Mouse (Mus musculus): ENCODE measurements around the gene Ets1.

Ets1 gene

DNA sequence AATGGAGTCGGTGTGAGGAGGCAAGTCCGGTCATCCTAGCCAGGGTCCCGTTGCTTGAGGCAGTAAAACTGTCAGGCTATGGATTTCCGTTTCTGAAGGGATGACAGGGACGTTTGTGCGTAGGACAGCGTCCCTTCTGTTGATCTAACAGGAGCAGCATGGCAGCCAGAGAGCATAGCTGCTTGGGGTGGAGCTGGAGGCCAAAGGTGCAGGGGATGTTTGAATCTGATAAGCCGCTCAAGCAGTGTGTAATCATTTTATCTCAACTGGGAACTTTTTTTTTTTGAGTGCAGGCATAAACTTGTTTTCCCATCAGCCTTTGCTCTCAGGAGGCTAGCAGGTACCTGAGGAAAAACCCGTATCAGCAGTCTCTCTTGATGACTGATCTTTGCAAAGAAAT lies 95.8 kb downstream of the Ets1 start:
- no peak for DNase-seq

DNA sequence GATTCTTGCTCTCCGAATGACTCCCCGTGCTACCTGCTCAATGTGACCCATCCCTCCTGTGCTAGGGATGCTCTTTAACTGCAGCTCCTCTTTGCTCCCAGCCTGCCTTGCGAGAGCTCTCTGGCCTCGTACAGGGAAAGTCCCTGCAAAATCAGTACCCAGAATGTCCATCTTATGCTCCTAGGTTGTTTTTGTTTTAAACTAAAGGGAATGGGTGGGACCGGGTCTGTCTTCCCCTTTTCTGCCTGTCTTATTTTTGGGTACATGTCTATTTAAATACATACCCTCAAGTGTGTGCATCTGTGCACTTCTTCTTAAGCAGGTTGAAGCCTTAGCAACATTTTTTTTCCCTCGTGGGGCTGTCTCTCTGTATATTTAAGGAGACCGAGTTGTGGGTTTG lies 99.0 kb downstream of the Ets1 start:
- DNase-seq: peak in 1 of 2 experiments; percentile 11

DNA sequence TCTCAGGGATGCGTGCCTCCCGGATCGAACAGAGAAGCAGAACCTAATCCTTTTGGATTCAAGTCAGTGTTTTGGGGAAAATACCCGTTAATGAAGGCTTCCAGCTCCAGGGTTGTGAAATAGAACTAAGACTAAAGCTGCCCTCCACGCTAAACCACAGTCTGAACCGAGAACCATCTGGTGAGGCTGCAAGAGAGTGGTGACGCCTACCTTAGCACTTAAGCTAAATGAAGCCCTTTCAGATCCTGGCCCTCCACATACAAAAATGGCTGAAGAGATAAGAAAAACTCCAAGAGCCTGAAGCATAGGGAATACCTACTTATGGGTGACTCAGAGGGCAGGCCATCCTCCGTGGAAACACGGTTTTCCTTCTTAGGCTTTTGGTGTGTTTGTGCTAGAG lies 100.0 kb downstream of the Ets1 start:
- peak in 1 of 2 experiments; percentile 9 for DNase-seq

DNA sequence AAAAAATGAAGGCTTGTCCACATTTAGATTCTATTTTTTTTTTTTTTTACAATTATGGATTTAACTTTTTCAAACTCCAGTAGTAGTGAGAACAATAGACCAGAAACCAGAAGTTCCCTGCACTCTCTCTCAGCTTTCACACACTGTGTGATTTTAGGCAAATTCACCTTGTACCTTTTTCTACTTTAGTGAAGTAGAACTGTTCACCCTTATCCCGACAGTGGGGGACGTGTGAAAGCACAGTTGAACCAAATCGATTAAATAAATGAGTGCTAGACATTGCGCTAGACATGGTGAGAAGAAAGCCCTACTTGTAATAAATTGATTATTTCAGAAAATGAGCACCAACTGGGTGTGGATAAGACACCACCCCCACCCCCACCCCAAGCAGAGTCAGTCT lies 104.0 kb downstream of the Ets1 start:
- DNase-seq: no peak

DNA sequence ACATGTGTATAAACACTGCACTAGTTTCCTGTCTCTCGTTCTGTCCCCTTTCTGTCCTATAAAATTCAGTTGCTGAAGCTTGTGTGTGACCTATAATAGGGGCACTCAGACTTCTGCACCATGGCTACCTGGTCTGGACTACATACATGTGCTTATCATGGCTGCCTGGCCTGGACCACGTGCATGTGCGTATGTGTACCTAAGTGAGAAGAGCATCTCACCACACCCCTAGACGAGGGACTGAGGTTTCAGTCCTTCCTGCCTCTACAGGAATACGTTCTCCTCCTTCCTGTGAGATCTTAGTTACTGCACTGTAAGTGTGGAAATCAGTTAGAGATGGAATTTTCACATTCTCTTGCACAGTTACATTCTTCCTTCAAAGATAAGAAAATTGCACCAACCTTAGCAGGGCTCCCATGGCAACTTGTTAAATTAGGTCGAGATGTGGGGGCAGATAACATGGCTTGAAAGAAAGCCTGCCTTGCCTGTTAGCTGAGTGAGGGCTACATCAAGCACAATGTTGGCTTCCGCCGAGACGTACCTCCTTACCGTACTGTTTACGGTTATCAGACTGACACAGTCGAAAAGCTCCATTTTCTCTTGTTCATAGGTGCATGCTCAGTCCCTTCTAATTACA lies 104.8 kb downstream of the Ets1 start:
- peak; percentile 69 to 80 for DNase-seq

DNA sequence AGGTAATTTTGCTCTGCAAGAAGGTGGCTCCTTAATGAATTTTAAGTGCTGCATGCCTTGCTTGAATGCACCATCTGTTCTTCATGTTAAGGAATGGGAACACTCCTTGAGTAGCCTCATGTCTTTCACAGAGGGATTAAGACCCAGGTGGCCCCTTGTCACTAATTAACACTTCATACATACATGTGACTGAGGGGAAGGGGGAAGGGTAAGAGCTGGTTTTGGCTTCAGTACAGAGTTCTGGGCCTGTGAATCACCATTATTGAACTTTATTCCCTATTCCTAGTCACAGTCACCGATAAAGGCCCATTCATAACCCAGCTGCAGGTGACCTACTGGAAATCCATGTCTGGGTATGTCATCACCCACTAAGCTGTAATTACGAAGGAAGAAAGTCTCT lies 105.7 kb downstream of the Ets1 start:
- DNase-seq: no peak

DNA sequence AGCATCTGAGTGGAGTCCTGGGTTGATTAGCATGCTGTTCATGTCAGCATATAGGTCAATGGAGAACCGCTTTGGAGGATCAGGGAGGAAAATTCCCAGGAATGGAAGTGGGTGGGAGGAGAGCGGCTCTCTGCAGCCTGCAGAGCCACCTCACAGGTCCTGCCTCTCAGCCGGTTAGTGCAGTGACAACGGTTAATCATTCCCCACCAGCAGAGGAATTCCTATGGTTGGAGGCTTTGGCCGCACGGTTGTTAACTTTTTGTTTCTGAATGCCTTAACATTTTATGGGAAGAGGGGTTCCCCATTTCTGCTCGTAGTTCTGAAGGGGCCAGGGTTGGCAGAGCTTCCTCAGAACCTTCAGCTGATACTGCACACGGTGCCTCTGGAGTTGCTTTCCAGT lies 107.1 kb downstream of the Ets1 start:
- DNase-seq: peak in 1 of 2 experiments; percentile 11

DNA sequence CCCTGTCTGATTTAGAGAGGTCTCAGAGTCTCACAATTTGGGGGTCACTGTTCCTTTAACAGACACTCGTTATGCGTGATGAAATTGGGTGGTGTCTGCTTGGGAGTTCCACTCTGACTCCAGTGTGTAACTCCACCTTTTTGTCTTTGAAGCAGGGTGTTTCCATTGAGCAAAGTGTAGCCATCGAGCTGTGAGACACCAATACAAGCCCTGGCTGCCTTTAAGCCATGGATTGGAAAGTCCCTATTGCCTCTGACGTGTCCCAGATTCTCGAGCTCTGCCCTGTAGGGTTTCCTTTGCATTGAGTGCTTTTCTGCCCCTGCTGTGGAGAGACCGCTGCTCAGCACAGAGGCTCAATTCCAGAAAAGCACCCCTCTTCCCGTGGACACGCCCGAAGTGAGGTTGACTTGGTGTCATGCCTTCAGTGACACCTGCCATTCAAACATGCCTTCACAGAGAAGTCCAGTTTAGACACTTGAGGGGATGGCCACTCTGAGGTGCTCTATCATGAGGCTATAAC lies 107.7 kb downstream of the Ets1 start:
- DNase-seq: peak in 1 of 2 experiments; percentile 12

DNA sequence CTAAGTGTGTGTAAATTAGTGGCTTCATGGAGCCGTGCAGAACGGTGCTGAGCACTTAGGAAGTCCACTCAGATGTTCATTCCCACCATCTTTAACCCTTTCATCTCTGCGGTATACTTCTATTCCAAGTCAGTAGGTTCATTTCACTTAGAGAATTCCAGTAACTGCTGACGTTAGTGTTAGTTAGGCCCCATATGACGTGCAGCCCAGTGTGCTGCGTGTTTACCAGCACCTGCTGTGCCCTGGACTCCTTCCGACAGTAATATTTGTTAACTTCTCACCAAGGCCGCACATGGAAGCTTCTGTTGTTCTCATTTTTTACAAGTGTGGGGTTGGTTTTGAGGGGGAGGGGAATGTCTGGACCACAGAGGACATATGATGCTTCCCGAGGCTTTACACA lies 108.3 kb downstream of the Ets1 start:
- no peak for DNase-seq

DNA sequence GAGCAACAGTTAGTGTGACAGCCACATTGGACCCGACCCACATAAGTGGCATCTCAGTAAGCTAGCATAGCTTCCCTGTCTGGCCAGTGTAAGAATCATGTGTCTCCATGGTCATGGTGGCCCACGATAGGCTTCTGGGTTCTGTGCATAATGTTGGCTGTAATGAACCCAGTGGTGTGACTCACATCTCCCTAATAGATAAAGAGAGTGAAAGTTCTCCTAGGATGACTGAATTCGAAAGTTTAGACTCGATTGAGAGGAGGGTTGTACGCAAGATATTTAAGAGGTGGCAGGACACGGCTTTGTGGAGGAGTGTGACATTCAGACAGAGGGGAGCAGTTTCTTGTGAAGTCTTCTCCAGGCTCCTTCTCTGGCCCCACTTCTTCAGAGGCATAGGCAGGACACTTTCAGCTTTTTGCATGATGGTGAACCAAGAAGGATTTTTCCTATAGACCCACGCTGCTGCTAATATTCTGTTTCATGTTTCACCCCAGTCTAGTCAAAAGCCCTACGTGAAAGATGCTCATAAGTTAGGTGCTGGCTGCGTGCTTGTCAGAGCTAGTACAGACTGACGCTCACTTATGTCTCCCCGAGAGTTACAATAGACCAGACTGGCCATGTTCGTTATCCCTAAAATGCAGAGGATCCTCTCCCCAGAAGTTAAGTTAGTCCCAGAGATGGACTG lies 109.2 kb downstream of the Ets1 start:
- DNase-seq: peak in 1 of 2 experiments; percentile 24

DNA sequence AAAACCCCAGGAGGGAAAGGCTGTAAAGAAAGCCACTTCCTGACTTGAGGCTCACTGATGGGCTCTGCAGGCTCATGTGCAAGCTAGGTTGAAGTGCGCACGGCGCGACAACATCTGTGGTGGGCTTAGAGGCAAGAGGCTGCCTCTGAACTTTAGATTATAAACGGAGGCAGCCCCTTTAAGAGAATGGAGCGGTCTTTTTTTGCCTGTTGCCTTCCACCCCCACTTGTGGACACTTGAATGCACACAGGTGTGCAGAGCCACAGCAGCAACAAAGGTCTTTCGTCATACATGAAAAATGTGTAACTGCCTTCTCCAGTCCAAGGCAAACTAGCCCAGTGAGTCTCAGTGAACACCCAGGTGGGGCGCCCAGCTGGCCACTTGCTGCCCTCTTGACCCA lies 110.0 kb downstream of the Ets1 start:
- DNase-seq: peak; percentile 78 to 89

DNA sequence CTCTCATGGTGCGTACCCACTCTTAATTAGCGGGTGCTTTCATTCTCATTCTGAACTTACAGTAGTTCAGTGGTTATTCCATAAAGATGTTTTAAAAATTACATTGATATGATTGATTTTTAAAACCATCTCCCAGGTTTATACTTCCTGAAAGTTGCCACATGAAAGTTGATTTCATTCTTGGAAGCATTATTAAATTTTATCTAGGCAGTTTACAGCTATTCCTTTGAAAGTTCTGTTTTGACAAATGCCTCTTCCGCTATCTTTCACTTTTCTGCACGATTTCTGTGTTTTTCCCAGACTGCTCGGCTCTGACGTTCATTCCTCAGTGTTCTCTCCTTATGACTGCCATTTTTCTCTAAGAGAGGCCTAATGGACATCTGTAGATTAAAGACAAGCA lies 110.6 kb downstream of the Ets1 start:
- no peak for DNase-seq

DNA sequence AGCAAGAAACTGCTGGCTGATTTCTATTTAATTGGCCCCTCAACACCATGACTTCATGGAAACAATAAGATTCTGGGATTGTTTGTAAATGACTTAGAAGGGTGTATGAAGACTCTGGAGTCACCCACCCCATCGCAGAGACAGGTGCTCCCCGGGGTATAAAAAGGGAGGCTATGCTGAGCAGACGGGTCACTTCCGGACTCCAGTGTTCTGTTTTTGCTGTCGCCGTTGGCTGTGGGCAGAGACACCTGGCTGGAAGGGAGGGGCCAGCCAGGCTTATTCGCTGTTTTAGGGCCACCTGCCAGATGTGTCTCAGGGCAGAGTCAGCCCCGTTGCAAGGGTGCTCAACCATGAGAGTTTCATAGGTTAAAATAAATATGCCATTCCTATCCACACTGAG lies 111.6 kb downstream of the Ets1 start:
- DNase-seq: peak; percentile 82 to 93

DNA sequence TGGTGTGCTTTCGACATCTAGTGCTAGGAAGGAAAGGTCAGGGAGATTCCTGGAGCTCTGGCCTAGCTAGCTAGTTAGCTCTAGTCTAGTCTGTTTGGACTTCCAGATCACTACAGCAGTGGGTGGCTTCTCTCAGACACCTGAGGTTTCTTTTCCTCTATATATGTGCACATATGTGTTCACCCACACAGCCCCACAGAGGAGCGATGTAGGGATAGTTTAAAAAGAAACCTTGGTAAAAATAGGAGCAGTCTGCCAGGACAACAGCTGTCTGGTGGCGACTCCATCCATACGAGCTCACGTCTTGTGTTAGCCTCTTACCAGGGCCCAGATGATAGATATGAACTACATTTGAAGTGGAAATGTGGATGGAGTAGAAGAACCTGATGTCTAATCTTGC lies 112.5 kb downstream of the Ets1 start:
- peak in 1 of 2 experiments; percentile 26 for DNase-seq

DNA sequence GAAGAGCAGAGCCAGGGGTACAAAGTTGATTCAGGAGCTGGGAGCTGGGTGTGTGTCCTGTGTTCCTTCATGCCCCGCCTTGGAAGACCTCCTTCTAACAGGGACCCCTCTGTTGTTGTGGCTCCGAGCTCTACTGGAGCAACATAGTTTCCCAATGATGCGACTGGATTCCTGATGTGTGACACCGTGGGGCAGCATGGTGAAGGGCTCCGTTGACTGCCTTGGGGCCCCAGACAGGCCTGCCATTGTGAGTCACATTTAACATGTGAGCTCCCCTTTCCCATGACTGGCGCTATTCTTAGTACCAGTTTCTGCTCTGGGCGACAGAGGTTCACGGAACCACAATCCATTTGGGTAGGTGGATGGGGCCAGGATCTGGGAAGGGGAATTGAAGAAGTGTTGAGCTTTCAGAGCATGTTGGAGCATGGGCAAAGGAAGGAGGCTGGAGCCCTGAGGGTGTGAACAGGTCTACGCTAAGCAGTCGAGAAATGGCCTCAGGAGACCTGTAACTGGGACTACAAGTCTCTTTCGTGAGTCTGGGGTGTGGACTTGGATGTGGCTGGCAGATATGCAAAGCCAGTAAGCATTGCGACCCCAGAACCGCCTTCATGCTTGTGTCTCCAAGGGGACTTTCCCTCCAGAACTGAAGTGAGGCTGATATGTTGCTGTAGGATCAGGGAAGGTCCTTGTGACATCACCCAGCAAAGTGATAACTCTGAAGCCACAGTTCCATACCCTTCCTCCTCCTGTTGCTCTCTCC lies 113.9 kb downstream of the Ets1 start:
- DNase-seq: no peak

DNA sequence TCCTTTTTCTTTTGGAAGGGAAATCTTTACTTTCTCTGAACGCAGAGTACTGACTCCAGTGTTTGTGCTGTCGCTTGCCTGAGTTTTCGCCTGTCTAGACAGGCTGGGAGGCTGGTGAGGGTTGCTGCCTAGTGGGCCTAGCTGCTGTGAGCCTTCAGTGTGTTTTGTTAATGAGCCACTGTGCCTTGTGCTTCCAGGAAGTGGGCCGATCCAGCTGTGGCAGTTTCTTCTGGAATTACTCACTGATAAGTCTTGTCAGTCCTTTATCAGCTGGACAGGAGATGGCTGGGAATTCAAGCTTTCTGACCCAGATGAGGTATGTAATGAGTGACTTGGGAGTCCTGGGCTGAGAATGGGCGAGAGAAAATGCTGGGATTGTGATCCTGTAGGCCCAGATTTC lies 116.6 kb downstream of the Ets1 start:
- DNase-seq: no peak

DNA sequence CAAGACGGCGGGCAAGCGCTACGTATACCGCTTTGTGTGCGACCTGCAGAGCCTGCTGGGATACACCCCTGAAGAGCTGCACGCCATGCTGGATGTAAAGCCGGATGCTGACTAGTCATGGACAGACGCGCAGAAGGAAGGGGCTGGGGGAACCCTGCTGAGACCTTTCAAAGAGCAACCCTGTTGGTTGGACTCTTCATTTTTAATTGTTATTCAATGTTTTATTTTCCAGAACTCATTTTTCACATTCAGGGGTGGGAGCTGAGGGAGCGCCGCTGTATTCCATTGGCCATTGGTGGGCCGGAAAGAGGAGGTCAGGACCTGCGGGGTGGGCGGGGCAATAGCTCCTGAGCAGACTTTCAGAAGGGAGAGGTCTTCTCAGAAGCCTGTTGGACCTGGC lies 118.3 kb downstream of the Ets1 start:
- DNase-seq: no peak

DNA sequence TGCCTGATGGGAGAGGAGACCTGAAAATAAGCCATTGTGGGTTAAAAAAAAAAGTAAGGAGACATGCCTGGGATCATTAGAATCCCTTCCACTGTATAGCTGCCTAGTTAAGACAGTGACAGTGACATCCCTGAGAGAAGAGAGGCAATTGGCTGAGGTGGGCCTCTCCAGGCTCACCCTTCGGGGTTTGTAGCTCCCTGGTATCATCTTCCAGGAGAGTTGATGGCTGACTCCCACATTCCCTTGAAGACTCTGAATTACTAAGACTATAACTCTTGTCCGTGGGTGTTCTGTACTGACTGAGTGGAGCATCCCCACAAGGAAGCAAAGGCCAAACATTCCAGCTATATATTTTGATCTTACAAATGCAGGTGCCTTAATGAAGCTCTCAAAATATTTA lies 120.0 kb downstream of the Ets1 start:
- DNase-seq: no peak

DNA sequence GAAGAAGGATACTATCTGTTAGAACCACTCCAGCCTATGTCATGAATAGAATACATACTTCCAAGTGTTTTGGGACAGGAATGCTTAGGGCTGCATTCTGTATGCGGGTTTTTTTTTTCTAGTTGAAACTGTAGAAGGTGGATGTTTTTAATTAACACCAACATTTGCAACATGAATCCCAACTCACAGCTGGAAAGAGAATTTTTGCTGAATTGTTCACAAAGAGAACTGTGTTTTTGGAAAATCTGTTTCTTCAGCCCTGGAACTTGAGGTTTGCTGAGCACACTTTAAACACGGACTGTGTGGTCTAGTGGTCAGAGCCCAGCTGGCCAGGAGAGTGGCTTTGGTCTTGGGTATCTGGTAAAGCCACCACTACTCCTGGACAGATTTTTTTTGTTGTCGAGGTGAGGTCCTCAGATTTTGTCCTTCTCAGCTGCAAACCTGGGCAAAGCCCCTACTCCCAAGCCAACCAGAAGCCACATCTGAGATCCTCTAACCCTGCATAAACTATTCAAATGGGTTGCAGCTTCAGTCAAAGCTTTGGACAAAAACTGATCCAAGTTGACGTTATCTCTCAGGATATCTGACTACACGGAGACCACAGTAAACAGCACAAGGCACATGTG lies 122.4 kb downstream of the Ets1 start:
- DNase-seq: no peak

DNA sequence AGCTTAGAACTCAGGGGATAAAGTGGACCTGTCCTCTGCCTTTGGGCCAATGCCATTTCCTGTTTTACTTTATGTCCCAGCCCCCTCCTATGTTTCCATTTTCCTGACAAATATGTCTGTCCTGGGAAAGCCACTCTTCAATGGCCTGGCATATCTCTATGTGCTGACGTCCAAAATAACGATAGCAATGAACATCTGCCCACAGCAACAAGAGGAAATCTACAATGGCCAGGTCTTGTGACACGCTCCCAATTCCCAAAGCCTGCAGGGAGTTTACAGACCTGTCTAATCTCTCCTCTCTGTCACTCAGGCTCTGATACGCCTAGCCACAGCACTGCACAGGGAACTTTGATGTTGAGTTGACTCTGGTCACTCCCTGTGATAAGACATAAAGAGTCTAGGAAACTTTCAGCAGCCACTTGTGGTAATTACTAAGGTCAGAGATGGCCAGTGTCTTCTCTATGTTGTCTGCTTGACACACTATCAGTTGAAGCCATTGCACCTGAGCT lies 124.7 kb downstream of the Ets1 start:
- no peak for DNase-seq

DNA sequence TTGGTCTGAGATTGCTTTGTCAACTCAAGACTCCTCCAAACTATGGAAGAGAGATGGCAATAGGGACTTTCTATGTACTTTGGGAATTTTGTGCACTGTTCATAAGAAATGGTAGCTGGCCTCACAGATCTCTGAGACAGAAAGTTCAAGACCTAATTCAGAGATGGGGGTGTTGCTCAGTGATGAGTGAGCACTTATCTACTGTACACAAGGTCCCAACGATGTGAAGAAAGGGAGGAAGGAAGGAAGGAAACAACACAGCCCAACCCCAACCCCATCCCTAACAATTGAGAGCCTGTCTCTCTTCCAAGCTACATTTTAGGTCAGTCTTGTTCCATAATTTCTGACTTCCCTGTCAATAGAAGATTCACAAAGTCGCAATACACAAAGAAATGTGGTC lies 125.3 kb downstream of the Ets1 start:
- no peak for DNase-seq

DNA sequence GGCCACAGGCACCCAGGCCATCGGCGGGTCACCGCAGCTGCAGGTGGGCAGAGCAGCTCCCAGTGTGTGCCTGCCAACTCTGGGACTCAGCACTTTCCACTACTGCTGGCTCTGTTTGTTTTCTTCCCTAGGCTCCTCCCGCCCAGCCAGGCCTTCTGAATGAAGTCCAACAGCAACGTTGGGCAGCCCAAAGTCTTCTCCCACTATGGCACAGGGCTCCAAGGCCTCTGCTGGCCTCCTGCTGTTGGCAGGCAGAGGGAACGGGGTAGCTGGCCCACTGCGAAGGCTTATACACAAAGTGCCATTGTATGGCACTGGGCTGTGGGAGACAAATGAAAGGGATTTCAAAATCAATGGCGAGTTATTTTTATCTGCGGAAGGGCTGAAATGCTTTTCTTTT lies 128.4 kb downstream of the Ets1 start:
- no peak for DNase-seq

DNA sequence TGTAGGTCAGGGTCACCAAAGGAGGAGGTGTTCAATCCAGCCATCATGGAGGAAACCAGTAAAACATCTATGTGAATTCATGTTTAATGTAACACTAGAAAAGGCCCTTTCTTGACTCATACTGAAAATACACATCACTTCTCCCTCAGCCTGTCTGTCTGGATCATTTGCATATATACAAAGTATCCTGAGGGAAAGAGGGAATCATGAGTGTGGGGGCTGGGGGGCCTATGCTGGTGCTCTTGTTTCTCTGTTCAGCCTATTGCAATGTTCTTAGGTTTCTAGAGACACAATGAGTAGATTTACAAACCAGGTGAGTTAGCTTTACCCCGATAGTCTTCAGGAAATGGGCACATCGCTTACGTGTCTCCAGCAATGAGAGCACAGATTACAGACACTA lies 129.1 kb downstream of the Ets1 start:
- DNase-seq: no peak

Data from thymus, postnatal 36 days (tissue).